Mouse (Mus musculus) thymus, postnatal 4 days (tissue): ENCODE data around the gene Supt4a.
A peak's percentile ranks its signal among the peaks of the same experiment; 100 is the strongest.

Experiments
- DNase-seq: peaks from one replicate; pipeline ENCODE4 v3.0.0; 2021

Gene Supt4a

GRCm38 (mm10) chr11:87737175-87737740, at the start of gene Supt4a:
Gene Supt4a, plus strand, starts transcription at chr11:87737552.
- DNase-seq, result peak; percentile 100

- no peak for DNase-seq
These were observed 48.7 kb upstream of the Supt4a start for GRCm38 (mm10) chr11:87688478-87689203.

GRCm38 (mm10) chr11:87689402-87689808, 47.9 kb upstream of the Supt4a start:
- DNase-seq, result no peak

- DNase-seq, result no peak
These were observed 47.2 kb upstream of the Supt4a start for GRCm38 (mm10) chr11:87690054-87690740.

- no peak for DNase-seq
These were observed 40.1 kb upstream of the Supt4a start for GRCm38 (mm10) chr11:87697131-87697682.

GRCm38 (mm10) chr11:87698126-87698525, 39.2 kb upstream of the Supt4a start:
- no peak for DNase-seq

GRCm38 (mm10) chr11:87701108-87701507, 36.2 kb upstream of the Supt4a start:
- no peak for DNase-seq

GRCm38 (mm10) chr11:87701877-87702620, 35.3 kb upstream of the Supt4a start:
- DNase-seq, result no peak

GRCm38 (mm10) chr11:87703654-87704053, 33.7 kb upstream of the Supt4a start:
- no peak for DNase-seq

- no peak for DNase-seq
These were observed 33.1 kb upstream of the Supt4a start for GRCm38 (mm10) chr11:87704289-87704688.

- no peak for DNase-seq
These were observed 29.8 kb upstream of the Supt4a start for GRCm38 (mm10) chr11:87707570-87707969.

GRCm38 (mm10) chr11:87708979-87709378, 28.4 kb upstream of the Supt4a start:
- no peak for DNase-seq

GRCm38 (mm10) chr11:87709513-87710261, 27.7 kb upstream of the Supt4a start:
- DNase-seq, result peak; percentile 14

- DNase-seq, result no peak
These were observed 27.1 kb upstream of the Supt4a start for GRCm38 (mm10) chr11:87710262-87710615.

GRCm38 (mm10) chr11:87712188-87712587, 25.2 kb upstream of the Supt4a start:
- DNase-seq, result no peak

GRCm38 (mm10) chr11:87715999-87716398, 21.4 kb upstream of the Supt4a start:
- DNase-seq, result no peak

GRCm38 (mm10) chr11:87719526-87719925, 17.8 kb upstream of the Supt4a start:
- DNase-seq, result peak; percentile 47

- peak; percentile 86 for DNase-seq
These were observed 17.0 kb upstream of the Supt4a start for GRCm38 (mm10) chr11:87720324-87720723.

- peak; percentile 74 for DNase-seq
These were observed 16.5 kb upstream of the Supt4a start for GRCm38 (mm10) chr11:87720839-87721238.

- DNase-seq, result no peak
These were observed 15.2 kb upstream of the Supt4a start for GRCm38 (mm10) chr11:87722168-87722567.

GRCm38 (mm10) chr11:87722891-87723290, 14.5 kb upstream of the Supt4a start:
- peak; percentile 43 for DNase-seq

- no peak for DNase-seq
These were observed 11.8 kb upstream of the Supt4a start for GRCm38 (mm10) chr11:87725515-87725914.
